Mouse (Mus musculus): ENCODE results near the gene Sptbn4.

Gene Sptbn4

DNA sequence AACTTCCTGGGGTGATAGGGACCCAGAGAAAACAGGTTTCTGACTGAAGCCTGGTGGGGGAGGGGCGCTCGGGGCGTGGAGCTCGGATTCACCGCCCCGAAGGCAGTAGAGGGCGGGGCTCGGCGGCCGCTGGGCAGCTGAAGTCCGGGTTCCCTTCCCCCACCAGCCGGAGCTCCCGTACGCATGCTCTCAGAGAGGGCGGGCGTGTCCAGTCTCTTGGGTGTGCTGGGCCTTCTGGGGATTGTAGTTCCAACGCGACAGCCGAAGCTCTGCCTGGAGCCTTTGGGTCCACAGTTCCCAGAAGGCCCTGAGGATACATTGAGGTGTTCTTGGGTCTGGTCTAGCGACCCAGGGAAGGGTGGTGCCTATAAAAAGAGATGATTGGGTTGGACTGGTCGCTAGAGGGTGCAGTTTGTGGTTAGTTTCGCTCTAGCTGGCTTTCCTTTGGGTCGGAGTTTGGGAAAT is 27.0 kb upstream of the Sptbn4 start:
- DNase-seq (ENCODE audit: low read depth, low spot score), result peak; percentile 100

DNA sequence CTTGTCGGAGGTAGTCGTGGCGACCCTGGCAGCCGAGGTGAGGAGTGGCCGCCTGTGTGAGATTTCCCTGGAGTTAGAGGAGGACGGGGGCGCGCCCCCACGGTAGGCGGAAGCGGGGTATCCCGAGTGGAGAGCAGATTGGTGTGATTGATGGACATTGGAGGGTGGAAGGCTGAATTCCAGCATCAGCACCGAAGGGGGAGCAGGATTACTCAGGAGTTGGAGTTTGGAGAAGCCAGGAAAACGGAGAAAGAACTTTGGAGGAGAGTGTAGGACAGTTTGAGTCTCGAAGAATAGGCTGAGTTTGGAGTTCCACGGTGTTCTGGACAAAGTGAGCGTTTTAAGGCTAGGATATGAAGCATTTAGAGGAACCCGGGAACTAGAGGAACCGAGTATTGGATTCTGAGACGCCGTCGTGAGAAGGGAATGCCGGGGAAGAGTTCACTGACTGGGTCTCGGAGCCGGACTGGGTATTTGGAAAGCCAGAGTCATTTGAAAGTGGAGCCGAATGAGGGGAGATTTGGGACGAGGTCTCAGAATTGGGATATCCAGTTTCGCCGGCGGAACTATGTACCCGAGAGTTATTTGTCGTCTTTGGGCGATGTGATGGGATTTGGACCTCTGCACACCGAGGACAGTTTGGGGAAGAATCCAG is 26.5 kb upstream of the Sptbn4 start:
- DNase-seq (ENCODE audit: low read depth, low spot score), result no peak

DNA sequence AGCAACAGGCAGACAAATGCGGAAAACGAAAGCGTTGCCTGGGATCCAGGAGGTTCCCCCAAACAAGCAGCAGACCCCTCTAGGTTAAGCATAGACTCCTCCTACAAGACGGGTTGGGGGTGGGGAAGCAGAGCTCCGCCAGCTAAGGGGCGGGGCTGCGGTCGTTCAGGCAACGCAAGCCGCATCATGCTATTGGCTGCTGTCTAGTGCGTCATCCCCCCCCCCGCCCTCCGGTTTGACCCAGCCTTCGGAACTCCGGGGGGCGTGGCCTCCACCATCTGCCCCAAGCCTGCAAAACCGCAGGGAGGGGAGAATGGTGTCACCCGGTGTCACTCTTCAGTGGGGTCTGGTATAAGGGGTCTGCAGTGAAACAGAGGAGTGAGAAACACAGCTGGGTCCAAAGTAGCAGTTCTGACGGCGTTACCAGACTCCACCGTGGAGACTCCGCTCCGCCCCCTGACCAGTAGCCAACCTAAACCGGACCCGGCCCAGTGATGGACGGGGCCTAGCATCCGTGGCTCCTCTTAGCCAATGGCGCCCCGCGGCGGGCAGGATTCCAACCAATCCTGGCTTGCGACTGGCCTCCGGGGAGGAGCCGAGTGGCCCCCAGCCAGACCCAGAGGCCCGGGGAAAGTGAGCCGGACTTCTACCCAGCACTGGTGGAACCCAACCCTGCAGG is 25.8 kb upstream of the Sptbn4 start, which contains the start of gene Sertad3:
Gene Sertad3 (plus strand): TSS at position 613 of the 679 bp plus-strand sequence.
- peak; percentile 99 for DNase-seq (ENCODE audit: low read depth, low spot score)

DNA sequence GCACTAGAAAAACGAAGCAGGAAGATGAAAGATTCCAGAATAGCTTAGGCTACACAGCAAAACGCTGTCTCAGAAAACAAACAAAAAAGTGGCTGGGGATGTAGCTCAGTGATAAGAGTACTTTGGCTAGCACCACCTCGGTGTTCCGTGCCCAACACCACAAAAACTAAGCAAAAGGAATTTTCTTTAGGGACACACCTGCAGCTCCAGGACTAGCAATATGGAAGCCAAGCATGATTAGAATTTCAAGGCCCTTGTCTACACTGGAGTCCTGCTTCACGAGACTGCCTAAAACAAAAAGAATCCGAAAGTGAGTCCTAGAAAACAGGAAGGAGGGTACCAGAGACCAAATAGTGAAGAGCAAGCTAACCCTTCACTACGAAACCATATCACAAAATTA is 25.1 kb upstream of the Sptbn4 start:
- no peak for DNase-seq (ENCODE audit: low read depth, low spot score)

DNA sequence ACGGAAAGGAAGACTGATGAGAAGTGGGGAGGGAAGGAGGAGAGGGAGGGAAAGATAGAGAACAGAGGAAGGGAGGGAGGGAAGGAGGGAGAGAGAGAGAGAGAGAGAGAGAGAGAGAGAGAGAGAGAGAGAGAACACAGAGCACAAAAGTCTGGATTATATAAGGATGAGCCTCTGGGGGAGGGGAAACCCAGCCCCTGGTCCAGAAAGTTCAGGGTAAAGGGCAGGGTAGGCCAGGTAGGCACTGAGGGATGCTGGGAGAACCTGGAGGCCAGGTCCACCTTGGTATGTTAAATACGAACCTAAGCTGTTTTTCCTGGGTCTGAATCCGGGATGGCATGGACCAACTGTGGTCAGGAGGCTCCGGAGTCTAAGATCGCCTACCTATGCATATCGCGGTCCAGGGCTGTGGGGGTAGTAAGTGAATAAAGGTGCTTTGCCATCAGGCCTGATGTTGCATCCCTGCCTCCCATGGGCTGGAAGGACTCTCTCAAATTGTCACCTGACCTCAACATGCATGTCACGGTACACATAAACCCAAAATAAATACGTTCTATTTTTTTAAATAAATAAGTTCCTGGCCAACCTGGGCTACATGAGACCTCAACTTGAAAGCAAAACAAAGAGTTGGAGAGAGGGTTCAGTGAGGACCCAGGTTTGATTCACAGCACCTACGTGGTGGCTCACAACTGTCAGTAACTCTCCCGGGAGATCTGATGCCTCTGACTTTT is 24.1 kb upstream of the Sptbn4 start:
- no peak for DNase-seq (ENCODE audit: low read depth, low spot score)

DNA sequence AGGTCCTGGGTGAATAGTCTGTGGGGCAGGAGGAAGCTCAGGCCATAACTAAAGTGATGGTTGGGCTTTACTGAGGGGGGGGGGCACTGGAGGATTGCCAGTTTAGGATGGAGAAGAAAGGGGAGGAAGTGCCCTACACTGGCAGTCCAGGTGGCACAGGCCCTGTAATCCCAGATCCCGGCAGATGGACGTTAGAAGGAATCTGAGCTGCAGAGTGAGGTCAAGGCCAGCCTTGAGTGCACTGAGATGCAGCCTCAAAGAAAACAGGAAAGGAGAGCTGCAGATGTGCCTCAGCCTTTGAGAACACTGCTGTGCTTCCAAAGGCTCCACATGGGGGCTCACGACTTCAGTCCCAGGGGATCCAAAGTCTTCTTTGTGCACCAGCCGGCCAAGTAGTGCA is 20.2 kb upstream of the Sptbn4 start:
- DNase-seq (ENCODE audit: low read depth, low spot score), result no peak

DNA sequence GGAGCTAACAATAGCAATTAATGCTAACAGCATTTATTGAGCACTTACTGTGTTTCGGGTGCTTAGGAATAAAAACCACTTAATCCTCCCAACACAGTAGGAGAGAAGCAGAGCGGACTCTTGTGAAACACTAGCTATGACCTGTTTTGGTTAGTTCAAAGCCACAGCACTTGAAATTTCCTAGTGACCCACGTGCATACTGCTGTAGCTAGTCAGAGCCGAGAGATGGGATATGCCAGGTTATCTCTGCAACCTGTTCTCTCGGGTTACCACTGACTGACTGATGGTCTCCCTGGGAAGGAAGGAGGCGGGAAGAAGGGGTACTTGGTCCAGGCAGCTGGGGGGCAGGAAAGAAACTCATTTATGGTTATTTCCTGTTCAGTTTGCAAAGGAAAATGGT is 13.0 kb upstream of the Sptbn4 start:
- no peak for DNase-seq (ENCODE audit: low read depth, low spot score)

DNA sequence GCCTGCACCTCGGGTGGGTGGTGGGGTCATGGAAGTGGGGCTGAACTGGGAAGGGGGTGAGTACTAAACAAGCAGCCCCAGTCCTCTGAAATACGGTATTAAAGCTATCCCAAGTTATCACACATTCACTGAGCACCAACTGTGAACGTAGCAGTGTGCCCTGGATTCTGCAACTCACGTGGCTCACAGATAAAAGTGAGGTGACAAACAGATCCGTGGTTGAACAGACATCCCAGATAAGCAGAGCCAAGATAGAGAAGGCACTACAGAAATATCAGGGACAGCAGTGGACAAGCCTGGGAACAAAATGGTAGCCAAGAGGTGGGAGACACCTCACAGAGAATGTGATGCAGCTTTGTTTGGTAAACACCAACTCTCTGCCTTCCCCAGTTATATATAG is 12.2 kb upstream of the Sptbn4 start:
- DNase-seq (ENCODE audit: low read depth, low spot score), result no peak

DNA sequence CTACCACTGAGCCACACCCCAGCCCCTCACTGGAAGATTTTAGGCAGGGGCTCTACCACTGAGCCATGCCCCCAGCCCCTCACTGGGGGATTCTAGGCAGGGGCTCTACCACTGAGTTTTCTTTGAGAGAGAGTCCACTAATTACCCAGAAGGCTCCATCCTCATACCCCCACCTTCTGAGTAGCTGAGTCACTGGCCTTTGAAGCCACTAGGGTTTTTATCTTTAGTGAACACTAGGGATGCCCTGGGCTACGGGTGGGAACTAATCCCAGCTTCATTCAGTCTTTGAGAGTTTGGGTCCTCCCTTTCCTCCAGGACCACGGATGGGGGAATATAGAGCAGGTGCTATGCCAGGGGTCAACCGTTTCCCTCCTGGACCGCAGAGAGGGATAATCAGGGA is 11.1 kb upstream of the Sptbn4 start:
- no peak for DNase-seq (ENCODE audit: low read depth, low spot score)

DNA sequence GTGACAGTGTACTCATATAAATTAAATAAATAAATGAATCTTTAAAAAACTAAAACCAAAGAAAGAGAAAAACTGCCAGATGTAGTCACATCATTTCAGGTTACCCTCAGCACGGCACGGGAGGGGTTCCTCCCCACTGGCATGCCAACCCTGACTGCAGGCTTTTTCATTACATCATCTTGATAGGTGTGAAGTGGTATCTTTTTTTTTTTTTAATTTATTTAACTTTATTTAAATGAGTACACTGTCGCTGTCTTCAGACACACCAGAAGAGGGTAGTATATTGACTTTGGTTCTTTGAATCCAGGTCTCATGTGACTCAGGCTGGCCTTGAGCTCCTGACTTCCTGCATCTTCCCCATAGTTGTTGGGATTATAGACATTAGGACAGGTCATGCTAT is 7.8 kb upstream of the Sptbn4 start:
- no peak for DNase-seq (ENCODE audit: low read depth, low spot score)

DNA sequence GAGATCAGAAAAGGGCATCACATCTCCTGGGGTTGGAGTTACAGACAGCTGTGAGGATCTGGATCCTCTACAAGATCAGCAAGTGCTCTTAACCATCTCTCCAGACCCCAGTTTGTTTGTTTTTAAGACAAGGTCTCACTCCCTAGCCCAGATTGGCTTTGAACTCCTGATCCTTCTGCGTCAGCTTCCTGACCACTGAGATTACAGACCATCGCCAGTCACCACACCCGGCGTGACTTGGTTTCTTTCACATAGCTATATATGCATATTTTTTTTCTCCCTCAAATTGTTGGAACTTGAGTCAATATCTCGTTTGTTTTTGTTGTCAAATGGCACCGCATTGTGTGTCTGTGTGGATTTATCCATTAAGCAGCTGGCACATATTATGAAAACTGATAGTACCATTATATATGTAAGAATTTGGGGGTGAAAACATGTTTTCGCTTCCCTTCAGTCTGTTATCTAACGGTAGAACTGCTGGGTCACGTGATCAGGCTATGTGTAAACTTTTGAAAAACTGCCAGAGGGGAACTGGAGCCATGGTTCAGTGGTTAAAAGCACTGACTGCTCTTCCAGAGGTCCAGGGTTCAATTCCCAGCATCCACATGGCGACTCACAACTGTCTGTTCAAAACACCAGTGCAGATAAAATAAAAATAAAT is 7.1 kb upstream of the Sptbn4 start:
- DNase-seq (ENCODE audit: low read depth, low spot score), result no peak

DNA sequence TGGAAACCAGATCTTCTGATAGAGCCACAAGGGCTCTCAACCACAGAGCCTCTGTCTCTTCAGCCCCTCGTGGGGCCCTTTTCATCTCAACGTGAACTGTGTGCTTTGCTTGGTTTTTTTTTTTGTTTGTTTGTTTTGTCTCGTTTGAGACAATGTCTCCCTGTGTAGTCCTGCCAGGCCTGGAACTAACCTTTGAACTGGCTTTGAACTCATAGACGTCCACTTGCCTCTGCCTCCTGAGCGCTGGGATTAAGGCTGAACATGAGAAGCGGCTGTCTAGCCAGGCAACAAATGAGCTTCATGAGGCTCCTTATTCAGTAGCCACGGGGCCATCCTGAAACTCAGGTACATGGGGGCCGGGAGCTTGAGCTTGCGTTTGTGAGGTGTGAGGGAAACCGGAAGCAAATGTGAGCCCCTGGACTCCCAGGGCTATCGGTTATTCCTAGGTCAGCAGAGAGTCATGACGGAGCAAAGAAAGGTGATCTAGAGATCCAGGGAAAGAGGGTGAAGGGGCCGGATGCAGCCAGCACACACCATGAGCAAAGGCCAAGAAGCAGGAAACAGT is 4.8 kb upstream of the Sptbn4 start:
- no peak for DNase-seq (ENCODE audit: low read depth, low spot score)

DNA sequence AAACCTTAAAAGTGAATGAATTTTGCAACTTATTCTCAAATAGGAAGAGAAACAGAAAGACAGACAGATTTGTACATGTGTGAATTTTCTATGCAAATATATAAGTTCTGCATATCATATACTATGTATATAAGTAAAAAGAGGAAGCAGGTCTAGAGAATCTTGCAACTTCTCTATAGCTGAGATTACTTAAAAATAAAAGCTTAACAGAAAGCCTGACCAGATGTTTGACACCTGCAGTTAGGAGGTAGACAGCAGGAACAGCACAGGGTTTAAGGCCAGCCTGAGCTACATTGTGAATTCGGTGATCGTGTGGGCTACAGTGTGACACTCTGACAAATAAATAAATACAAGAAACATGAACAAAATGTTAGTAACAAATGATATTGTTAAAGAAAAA is 3.9 kb upstream of the Sptbn4 start:
- no peak for DNase-seq (ENCODE audit: low read depth, low spot score)

DNA sequence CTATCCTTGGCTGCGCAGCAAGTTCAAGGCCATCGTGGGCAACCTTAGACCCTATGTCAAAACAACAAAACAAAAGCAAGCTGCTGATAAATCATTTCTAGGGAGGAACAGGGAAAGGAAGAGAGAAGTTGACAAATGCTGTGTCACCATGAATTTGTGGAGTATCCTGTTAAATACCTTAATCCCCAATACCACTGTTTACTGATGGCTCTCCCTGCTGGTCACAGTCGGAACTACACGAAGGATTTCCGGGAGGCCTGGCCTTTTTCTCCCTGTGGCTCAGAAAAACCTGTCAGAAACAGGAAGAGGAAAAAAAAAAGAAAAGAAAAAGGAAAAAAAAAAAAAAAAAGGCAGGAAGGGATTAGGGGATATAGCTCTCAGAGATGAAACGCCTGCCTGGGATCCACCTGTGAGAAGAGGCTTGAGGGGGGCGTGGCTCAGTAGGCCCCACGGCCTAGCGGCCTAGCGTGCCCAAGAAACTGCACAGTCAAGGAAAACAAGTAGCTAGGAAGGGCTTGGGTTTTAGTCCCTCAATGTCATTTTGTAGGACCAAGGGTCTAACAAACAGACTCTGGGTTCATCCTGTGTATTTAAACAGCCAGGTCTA is 1.9 kb upstream of the Sptbn4 start:
- peak; percentile 93 for DNase-seq (ENCODE audit: low read depth, low spot score)

DNA sequence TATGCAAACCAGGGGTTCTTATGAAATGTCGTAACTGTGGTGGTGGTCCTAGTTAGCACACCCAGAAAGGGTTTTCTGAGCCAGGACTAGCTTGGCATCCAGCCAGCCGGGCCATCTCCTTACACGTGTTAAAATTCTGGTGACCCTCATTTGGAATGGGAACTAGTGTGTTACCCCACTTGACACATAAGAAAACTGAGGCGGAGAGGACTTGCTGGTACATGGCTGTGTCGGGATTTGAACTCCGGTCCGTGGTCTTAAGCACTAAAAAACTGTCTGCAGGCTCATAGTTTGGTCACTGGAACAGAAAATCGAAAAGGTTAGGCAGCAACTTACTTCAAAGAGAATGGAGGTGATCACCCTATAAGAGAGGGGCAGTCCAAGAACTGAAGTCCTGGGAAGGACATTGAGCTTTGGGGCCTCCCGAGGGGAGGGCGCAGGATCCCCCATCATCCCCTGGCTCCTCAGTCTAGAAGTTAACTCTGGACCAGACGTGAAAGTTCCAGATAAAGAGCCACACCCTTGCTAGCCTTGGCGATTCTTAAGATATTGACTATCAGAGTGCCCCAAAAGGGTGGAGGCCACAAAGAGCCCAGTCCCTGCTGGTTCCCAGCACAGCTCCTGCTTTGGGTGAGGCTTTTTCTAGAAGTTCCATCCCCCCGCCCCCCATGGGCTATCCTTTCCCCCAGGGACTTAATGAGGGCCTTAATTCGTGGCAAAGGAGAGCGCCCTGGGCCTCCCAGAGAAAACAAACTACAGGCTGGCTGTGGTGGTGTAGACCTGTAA is 1.1 kb upstream of the Sptbn4 start:
- no peak for DNase-seq (ENCODE audit: low read depth, low spot score)

DNA sequence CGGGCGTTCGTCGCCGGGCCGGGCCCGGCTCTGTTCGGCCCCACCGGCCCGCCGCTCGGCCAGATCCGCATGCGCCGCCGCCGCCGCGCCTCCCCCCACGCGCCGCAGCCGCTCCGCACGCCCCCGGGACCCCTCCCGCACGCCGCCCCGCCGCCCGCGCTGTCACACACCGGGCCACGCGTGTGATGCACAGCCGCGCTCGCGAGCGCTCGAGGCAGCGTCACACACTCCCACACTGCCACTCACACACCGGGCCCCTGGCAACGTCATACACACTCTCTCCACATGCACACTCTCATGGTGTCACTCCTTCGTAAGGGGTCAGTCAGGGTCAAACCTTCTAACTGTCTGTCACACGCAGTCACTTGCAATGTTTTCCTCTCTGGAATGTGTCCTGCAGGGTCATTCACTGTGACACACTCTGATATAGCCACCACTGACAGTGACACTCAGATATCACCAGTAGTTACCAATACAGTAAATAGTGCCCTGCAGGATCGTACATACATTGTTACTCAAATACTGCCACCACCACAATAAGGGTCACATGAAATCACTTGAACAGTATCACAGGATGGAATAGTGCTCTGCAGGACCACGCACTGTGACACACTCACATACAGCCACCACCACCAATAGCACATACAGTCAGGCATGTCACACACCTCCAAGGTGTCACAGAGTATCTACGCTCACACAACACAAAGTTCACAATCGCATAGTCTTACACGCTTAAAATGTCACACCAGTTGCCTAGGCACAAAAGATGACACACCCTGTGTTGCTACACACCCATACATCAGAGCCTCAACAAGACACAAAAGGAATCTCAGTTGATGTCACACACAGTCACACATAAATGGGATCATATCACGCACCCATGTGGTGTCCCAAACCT is 716 bp downstream of the Sptbn4 start:
- peak; percentile 51 for DNase-seq (ENCODE audit: low read depth, low spot score)

DNA sequence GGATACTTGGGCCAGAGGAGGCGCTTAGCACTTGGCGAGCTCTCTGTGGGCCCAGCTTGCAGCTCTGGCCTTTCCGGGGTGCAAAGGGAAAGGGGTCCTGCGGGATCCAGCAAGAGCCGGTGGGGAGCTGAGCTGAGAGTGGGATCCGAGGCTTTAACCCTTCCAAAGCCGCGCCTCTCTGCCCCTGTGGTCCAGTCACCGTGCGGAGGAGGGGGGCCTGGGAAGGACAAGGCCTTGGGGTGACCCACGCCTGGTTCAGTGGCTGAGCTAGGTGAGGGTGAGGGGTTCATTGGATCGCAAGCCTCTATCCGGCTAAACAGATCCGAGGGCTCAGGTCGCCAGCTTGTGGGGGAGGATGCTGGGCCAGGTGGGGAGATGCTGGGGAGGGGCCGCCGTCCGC is 1.4 kb downstream of the Sptbn4 start:
- no peak for DNase-seq (ENCODE audit: low read depth, low spot score)

DNA sequence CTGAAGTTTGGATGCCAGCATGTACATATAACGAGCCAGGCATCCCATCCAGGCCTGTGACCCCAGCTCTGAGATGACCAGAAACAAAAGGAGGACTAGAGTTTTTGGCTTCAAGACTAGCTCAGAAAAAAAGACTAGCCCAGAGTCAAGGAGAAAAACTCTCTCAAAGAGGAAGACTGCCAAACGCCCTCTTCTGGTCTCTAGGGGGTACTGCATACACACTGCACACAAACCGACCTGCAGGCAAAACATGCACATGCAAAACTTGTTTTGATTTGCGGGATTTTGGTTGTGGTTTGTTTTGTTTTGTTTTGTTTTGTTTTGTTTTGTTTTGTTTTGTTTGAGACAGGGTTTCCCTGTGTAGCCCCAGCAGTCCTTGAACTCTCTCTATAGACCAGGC is 7.5 kb downstream of the Sptbn4 start:
- peak; percentile 80 for DNase-seq (ENCODE audit: low read depth, low spot score)

DNA sequence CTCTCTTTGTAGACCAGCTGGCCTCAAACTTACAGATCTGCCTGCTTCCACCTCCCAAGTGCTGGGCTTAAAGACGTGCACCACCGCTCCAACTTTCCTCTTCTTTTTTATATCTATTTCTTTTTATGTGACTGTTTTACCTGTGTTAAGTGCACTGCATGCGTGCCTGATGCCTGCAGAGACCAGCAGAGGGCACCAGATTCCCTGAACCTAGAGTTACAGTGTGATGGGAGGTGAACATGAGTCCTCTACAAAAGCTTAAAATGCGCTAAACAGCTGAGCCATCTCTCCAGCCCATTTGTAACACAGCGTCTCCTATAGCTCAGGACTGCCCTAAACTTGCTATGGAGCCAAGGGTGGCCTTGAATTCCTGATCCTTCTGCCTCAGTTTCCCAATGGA is 9.9 kb downstream of the Sptbn4 start:
- peak; percentile 81 for DNase-seq (ENCODE audit: low read depth, low spot score)

DNA sequence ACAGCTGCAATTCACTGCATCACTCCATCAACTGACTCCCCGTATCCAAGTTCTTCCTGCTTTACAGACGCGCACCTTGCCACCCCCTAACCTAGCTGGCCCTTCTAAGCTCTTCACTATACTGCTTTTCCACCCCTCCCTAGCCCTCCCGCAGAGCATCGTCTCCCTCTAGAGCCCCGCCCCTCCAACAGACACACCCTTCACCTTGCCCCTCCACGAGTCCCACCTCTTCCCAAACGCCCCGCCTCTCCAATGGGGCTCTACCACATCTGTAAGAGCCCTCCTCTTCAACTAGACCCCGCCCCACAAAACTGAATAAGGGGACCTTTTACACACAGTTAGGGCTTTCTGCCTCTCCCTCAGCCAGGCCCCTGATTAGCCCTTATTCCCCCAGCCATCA is 13.7 kb downstream of the Sptbn4 start:
- peak; percentile 98 for DNase-seq (ENCODE audit: low read depth, low spot score)

All from R1 (cell line).